Mouse (Mus musculus) hematopoietic stem cell, adult 5-6 weeks (primary cell): ENCODE data around the gene Sytl3. TPM values are rescaled to one million over a fixed set of nuclear protein-coding genes. Genes with fewer than 3 reads are reported as not detected.

ENCODE experiments used
- ATAC-seq, 2 experiments: fragments of 125-278 bp in 1 of 2; replicated peaks in 1 of 2; 2 replicates each; pipeline ENCODE4 v1.8.0; 2016 to 2017; ENCODE audit warnings: inconsistent platforms in 2 of 2, mild to moderate bottlenecking in 2 of 2, moderate number of reproducible peaks in 2 of 2, low read depth in 1 of 2, moderate TSS enrichment in 1 of 2; ENCODE audit not compliant: low FRiP score in 2 of 2, poor library complexity in 2 of 2, severe bottlenecking in 2 of 2, insufficient read depth in 1 of 2, low TSS enrichment in 1 of 2
- total RNA-seq: library from RNA; stranded (forward); fragments of 172-1452, 232-1000 nt; gene quantifications from 2 replicates; pipeline ENCODE4 v1.2.3, GENCODE M21; 2017

Gene Sytl3
- total RNA-seq, 1 experiment from 2014 or later, result 0.89 TPM

GRCm38 (mm10) chr17:6759717-6760292 is 100.9 kb downstream of the Sytl3 start:
- no peak for ATAC-seq

DNA sequence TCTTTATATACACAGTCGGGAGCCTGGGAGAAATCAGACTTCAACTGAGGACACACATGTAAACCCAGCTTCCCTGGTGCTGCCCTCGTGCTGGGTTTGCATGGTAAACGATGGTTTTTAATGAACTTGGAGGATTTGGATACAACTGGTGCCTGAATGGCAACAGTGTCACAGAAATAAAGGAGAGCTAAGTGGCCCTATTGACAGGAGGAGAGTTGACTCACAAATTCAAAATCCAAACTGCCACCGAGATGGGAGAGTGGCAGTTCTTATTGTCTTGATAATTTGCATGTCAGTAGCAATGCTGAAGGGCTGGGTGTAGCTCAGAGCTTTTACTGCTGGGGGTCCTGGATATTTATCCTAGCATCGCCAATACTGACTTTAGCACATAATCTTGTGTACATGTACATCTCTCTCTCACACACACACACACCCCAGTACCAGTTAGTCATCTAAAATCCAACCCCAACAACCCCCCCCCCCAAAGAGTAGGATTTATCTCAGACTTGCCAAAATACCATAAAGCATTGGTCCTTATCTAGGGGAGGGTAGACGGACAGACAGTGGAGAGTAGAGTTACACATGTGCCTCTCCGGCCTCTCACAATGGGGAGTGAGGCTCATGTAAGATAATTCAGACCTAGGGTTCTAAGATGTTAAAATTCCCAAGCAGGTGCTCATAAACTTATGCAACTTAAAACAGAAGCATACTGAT is 104.8 kb downstream of the Sytl3 start:
- ATAC-seq, result no peak

DNA sequence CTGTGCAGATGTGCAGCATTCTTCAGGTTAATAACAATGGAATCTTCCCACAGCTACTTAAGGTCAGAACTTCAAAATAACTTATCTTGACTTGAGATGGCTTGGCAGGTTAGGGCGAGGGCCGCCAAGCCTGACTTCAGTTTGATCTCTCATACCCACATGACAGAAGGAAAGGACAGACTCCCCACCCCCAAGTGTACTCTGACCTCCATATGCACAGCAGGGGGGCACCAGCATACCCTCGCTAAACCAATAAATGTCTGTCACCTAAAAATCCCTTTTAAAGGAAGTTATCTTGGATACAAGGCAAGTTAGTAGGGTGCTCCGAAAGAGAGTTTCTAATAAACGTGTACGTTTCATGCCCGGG is 105.3 kb downstream of the Sytl3 start:
- no peak for ATAC-seq

GRCm38 (mm10) chr17:6764730-6765129 is 105.8 kb downstream of the Sytl3 start:
- ATAC-seq, result no peak

GRCm38 (mm10) chr17:6765886-6766285 is 107.0 kb downstream of the Sytl3 start:
- no peak for ATAC-seq

DNA sequence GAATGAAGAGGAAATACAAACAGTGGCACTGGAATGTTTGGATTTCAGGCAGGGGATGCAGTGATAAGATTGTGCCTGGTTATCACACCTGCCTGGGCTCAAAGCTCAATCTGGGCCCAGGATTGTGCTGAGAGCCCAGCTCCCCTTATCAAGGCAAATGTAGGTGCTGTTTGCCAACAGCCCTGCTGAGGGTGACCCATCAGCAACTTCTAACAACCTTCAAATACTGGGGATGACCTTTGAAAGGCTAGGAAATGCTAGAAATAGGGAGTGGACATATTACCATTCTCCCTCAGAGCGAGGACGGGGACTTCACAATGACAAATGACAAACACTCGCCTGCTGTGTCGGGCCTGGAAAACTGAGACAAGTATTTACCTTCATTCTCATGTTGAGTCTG is 107.9 kb downstream of the Sytl3 start:
- ATAC-seq, result no peak

- no peak for ATAC-seq
Observed at GRCm38 (mm10) chr17:6767771-6768170, 108.9 kb downstream of the Sytl3 start.

GRCm38 (mm10) chr17:6768301-6768788 is 109.5 kb downstream of the Sytl3 start:
- no peak for ATAC-seq

DNA sequence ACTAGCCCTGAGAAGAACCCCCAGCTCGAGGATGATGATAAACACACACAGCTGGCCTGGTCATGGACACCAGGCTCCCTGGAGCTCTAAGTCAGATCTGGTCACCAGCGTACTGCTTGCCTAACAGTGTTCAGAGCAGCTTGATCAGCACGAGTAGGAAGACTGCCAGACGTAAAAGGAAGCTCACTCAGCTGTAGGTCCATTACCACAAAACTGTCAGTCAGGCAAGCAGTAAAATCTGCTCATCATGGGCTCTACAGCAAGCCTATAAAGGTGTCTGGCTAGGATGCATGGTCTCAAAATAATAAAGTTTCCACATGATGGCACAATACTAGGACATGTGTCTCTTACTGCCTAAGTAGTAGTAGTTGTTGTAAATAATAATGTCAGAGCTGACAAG is 110.7 kb downstream of the Sytl3 start:
- ATAC-seq, result peak; percentile 30 to 31; a peak in 2 of 4 replicates

GRCm38 (mm10) chr17:6771661-6772489 is 113.0 kb downstream of the Sytl3 start:
- ATAC-seq, result no peak; a peak in 1 of 4 replicates

GRCm38 (mm10) chr17:6772490-6772773 is 113.5 kb downstream of the Sytl3 start:
- ATAC-seq, result no peak

- ATAC-seq, result no peak
Observed at GRCm38 (mm10) chr17:6773249-6773966, 114.5 kb downstream of the Sytl3 start.

DNA sequence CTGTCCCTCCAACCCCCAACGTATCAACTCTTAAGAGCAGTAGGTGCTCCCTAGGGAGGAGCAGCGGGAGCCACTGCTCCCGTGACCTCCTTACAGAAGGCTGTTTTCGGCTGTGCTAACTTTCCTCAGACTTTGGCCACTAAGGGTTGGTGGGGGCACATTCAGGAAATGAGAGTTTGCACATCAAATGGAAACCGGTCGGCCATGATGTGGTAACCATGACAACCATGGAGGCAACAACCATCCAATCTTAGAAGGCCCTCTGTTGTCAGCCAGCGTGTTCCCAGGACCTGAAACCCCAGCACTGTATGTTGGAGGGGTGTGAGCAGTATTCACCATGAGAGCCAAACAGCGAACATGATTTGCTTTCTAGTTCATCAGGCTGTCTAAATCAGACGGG is 116.3 kb downstream of the Sytl3 start:
- ATAC-seq, result no peak

- ATAC-seq, result no peak
Observed at GRCm38 (mm10) chr17:6775671-6776070, 116.8 kb downstream of the Sytl3 start.

DNA sequence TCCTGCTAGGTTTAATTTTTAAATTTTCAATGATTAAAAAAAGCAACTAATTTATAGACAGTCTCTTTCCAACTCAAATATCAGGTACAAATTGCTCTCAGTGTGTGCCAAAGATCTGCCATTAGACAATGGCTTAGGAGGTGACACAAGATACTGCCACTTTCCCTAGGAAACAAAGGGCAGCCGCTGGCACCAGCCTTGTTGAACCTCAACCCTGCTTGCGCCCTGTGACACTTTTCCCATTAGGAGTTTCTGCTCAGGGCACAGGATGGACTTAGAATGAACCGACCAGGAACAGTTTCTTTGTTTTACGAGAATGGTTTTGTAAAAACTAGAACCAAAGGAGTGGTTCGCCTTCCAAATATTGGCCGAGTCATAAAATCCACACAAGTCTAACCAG is 117.2 kb downstream of the Sytl3 start:
- no peak for ATAC-seq

DNA sequence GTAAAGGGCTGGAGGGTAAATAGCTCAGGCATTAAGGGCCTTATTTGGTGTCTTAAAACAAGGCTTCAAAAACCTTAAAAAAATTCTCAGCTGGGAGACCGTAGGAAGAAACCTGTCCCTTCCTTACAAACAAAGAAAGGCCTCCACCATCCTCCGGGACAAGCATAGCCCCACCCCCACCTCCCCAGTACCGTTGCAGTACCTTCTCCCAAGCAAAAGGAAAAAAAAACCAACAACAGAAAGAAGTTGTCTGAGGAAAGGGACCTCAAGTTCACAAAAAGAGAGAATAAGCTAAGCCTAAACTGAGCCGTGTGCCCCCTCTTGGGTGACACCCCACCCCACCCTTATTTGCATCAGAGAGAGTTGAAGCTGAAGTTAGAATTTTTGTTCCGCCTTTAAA is 117.7 kb downstream of the Sytl3 start:
- ATAC-seq, result no peak

DNA sequence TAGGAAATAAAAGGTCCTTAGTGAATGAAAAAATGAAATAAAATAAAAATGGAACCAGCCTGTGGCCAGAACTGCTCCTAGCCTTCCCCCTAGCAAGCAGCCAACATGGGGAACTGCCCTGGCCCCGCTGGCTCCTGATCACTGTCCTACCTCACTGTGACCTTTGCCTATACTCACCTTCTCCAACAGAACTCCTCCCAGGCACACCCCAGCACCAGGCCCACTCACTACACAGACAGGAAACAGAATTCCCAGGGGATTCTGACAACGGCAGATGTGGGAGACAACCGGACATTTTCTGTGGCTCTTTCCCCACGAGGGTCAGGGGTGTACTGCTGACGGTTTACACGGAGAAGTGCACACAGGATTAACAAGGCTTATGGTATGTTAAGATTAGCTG is 118.2 kb downstream of the Sytl3 start:
- ATAC-seq, result no peak
